Mouse (Mus musculus): ENCODE data around the gene Ptn.

DNA sequence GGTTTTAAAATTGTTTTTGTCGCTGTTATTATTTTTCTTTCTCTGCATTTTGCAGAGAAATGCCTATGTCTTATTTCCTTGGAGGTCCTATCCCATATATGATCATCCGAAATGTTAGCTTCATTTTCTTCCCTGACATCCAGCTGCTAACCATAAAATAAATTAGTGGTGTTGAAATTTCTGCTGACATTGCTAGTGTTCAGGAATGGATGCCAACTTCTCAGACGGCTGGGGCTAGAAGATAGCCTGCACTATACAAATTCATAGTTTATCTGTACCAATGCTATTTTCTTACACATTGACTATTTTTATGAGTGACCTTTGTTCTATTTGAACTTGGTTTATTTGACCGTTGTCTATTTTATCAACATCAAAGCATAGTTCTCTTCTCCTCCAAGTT, 20.8 kb downstream of the Ptn start:
- TF ChIP-seq CTCF (IDR thresholded peaks at IDR 0.05) (no peak), EP300 (IDR thresholded peaks at IDR 0.05) (no peak)

Data from lung, postnatal 0 days (tissue).